Mouse (Mus musculus) stomach, embryonic 14.5 days (tissue): ENCODE data around the gene Ccdc85c. TPM values are rescaled to one million over a fixed set of nuclear protein-coding genes. Genes with fewer than 3 reads are reported as not detected.

ENCODE experiments used
- ATAC-seq: fragments of 200-750 bp; cut with Nextera tagmentation; 2 replicates; pipeline ENCODE4 v1.8.0; 2017; ENCODE audit warnings: low read depth, moderate TSS enrichment; ENCODE audit not compliant: insufficient number of reproducible peaks, insufficient read depth, low FRiP score
- H3K27ac ChIP-seq: fragments of 300-500 bp; sonication (generic); 2 replicates; pipeline ENCODE4 v1.5.1; 2014; ENCODE audit warnings: mild to moderate bottlenecking, low read length, moderate library complexity, mixed read lengths
- H3K27me3 ChIP-seq: fragments of 300-500 bp; sonication (generic); 2 replicates; pipeline ENCODE4 v1.6.1; 2014; ENCODE audit warnings: low read length, control low read depth, mixed read lengths; ENCODE audit not compliant: control insufficient read depth, insufficient read depth
- H3K36me3 ChIP-seq: fragments of 300-500 bp; sonication (generic); 2 replicates; pipeline ENCODE4 v1.6.1; 2014; ENCODE audit warnings: mild to moderate bottlenecking, control low read depth, low read length, moderate library complexity, mixed read lengths; ENCODE audit not compliant: control insufficient read depth, insufficient read depth
- H3K4me1 ChIP-seq: fragments of 300-500 bp; sonication (generic); 2 replicates; pipeline ENCODE4 v1.6.1; 2014; ENCODE audit warnings: low read length, control low read depth, mixed read lengths; ENCODE audit not compliant: control insufficient read depth, insufficient read depth
- H3K4me2 ChIP-seq: fragments of 300-500 bp; sonication (generic); replicated peaks from 2 replicates; pipeline ENCODE4 v1.6.1; 2014; ENCODE audit warnings: low read depth, low read length, control low read depth
- H3K4me3 ChIP-seq: fragments of 300-500 bp; sonication (generic); 2 replicates; pipeline ENCODE4 v1.5.1; 2014; ENCODE audit warnings: low read depth, low read length, control low read depth
- H3K9ac ChIP-seq: fragments of 300-500 bp; sonication (generic); replicated peaks from 2 replicates; pipeline ENCODE4 v1.6.1; 2014; ENCODE audit warnings: low read depth, mild to moderate bottlenecking, control low read depth, low read length, moderate library complexity, mixed read lengths
- H3K9me3 ChIP-seq: fragments of 300-500 bp; sonication (generic); 2 replicates; pipeline ENCODE4 v1.6.1; 2016; ENCODE audit warnings: low read depth, low read length, control low read depth; ENCODE audit not compliant: control insufficient read depth
- WGBS: fragments of 180-500 bp; shearing (Covaris S2); extraction: QIAGEN DNeasy Blood & Tissue Kit; methylation state at CpG from one replicate; pipeline ENCODE4 v1.1.7; 2014; 5-methylcytosine and 5-hydroxymethylcytosine counted together
- polyA plus RNA-seq: library from polyadenylated mRNA; unstranded; fragments of >200 nt; fragmentation: Nextera tagmentation; extraction: Ambion mirVana; gene quantifications from 2 replicates; pipeline ENCODE4 v1.2.1, GENCODE M21; 2014

Ccdc85c gene
- polyA plus RNA-seq, 1 experiment from 2014 or later, result 10.2 TPM

GRCm38 (mm10) chr12:108206641-108207040 lies 68.6 kb downstream of the Ccdc85c start:
- ATAC-seq, result peak; percentile 66
- no peaks in the 10 kb centered on the region for H3K27me3 ChIP-seq
- 0 out of 2 replicates have a peak overlapping the region, but pooled peaks have one; percentile 10 for H3K9ac ChIP-seq
- no peak overlapping the region for H3K4me3 ChIP-seq
- peaks cover 28% of the 10 kb centered on the region for H3K36me3 ChIP-seq
- no peak overlapping the region for H3K4me2 ChIP-seq
- H3K9me3 ChIP-seq, result no peaks in the 10 kb centered on the region
- 11% methylated on average over 5 of the region's 5 CpGs for WGBS
- no peak overlapping the region for H3K27ac ChIP-seq
- H3K4me1 ChIP-seq, result 0 out of 2 replicates have a peak, but pooled peaks cover 3% of the 10 kb centered on the region

- ATAC-seq, result no peak
- H3K27me3 ChIP-seq, result no peaks in the 10 kb centered on the region
- H3K4me2 ChIP-seq, result no peak overlapping the region
- 0 out of 2 replicates have a peak, but pooled peaks cover 3% of the 10 kb centered on the region for H3K4me1 ChIP-seq
- H3K9me3 ChIP-seq, result no peaks in the 10 kb centered on the region
- peaks cover 45% of the 10 kb centered on the region for H3K36me3 ChIP-seq
- H3K4me3 ChIP-seq, result no peak overlapping the region
- H3K27ac ChIP-seq, result no peak overlapping the region
- 76% methylated on average over 12 of the region's 12 CpGs for WGBS
- H3K9ac ChIP-seq, result no peak overlapping the region
Observed at GRCm38 (mm10) chr12:108204978-108205377, 70.2 kb downstream of the Ccdc85c start.

GRCm38 (mm10) chr12:108203895-108204294 lies 71.3 kb downstream of the Ccdc85c start:
- H3K4me1 ChIP-seq, result no peaks in the 10 kb centered on the region
- WGBS, result 70% methylated on average over 8 of the region's 8 CpGs
- no peaks in the 10 kb centered on the region for H3K9me3 ChIP-seq
- H3K4me2 ChIP-seq, result no peak overlapping the region
- H3K4me3 ChIP-seq, result no peak overlapping the region
- H3K9ac ChIP-seq, result no peak overlapping the region
- H3K27me3 ChIP-seq, result no peaks in the 10 kb centered on the region
- H3K36me3 ChIP-seq, result peaks cover 54% of the 10 kb centered on the region
- no peak for ATAC-seq
- H3K27ac ChIP-seq, result no peak overlapping the region

- Histone ChIP-seq H3K9me3 (no peaks in the 10 kb centered on the region), H3K4me3 (no peak overlapping the region), H3K36me3 (peaks cover 77% of the 10 kb centered on the region), H3K4me2 (no peak overlapping the region), H3K9ac (no peak overlapping the region), H3K27me3 (no peaks in the 10 kb centered on the region), H3K4me1 (no peaks in the 10 kb centered on the region), H3K27ac (no peak overlapping the region)
- 79% methylated on average over 1 of the region's 1 CpGs for WGBS
- ATAC-seq, result no peak
Observed at GRCm38 (mm10) chr12:108200094-108200493, 75.1 kb downstream of the Ccdc85c start.

GRCm38 (mm10) chr12:108198447-108198846 lies 76.8 kb downstream of the Ccdc85c start:
- peaks cover 85% of the 10 kb centered on the region for H3K36me3 ChIP-seq
- no peak overlapping the region for H3K4me2 ChIP-seq
- H3K27ac ChIP-seq, result no peak overlapping the region
- no peak for ATAC-seq
- no peak overlapping the region for H3K9ac ChIP-seq
- H3K27me3 ChIP-seq, result no peaks in the 10 kb centered on the region
- H3K4me1 ChIP-seq, result no peaks in the 10 kb centered on the region
- no peak overlapping the region for H3K4me3 ChIP-seq
- 86% methylated on average over 4 of the region's 4 CpGs for WGBS
- H3K9me3 ChIP-seq, result no peaks in the 10 kb centered on the region

GRCm38 (mm10) chr12:108195761-108196160 lies 79.5 kb downstream of the Ccdc85c start:
- Histone ChIP-seq H3K9ac (no peak overlapping the region), H3K36me3 (peaks cover 85% of the 10 kb centered on the region), H3K27me3 (no peaks in the 10 kb centered on the region), H3K4me2 (no peak overlapping the region), H3K27ac (no peak overlapping the region), H3K9me3 (no peaks in the 10 kb centered on the region), H3K4me1 (no peaks in the 10 kb centered on the region), H3K4me3 (no peak overlapping the region)
- ATAC-seq, result no peak
- WGBS, result 94% methylated on average over 11 of the region's 11 CpGs

GRCm38 (mm10) chr12:108193878-108194277 lies 81.3 kb downstream of the Ccdc85c start:
- H3K4me1 ChIP-seq, result no peaks in the 10 kb centered on the region
- peaks cover 84% of the 10 kb centered on the region for H3K36me3 ChIP-seq
- no peaks in the 10 kb centered on the region for H3K9me3 ChIP-seq
- no peaks in the 10 kb centered on the region for H3K27me3 ChIP-seq
- H3K27ac ChIP-seq, result no peak overlapping the region
- WGBS, result 88% methylated on average over 5 of the region's 5 CpGs
- H3K9ac ChIP-seq, result no peak overlapping the region
- no peak overlapping the region for H3K4me3 ChIP-seq
- ATAC-seq, result no peak
- no peak overlapping the region for H3K4me2 ChIP-seq

- Histone ChIP-seq H3K27me3 (no peaks in the 10 kb centered on the region), H3K27ac (no peak overlapping the region), H3K4me3 (no peak overlapping the region), H3K36me3 (peaks cover 67% of the 10 kb centered on the region), H3K4me1 (no peaks in the 10 kb centered on the region), H3K4me2 (no peak overlapping the region), H3K9ac (no peak overlapping the region), H3K9me3 (no peaks in the 10 kb centered on the region)
- WGBS, result 84% methylated on average over 6 of the region's 6 CpGs
- no peak for ATAC-seq
Observed at GRCm38 (mm10) chr12:108187541-108188091, 87.6 kb downstream of the Ccdc85c start.

- no peak overlapping the region for H3K4me2 ChIP-seq
- no peak overlapping the region for H3K27ac ChIP-seq
- no peak for ATAC-seq
- H3K27me3 ChIP-seq, result no peaks in the 10 kb centered on the region
- WGBS, result 90% methylated on average over 6 of the region's 6 CpGs
- H3K9ac ChIP-seq, result no peak overlapping the region
- H3K4me1 ChIP-seq, result peaks cover 15% of the 10 kb centered on the region
- no peak overlapping the region for H3K4me3 ChIP-seq
- H3K36me3 ChIP-seq, result peaks cover 21% of the 10 kb centered on the region
- H3K9me3 ChIP-seq, result no peaks in the 10 kb centered on the region
Observed at GRCm38 (mm10) chr12:108181716-108182115, 93.5 kb downstream of the Ccdc85c start.
